Mouse (Mus musculus) fat pad, adult 2 months (tissue): ENCODE data around the gene Mink1.
"Not testable (repeated sequence)": the region's sequence is repeated elsewhere in the genome, so short reads cannot be mapped to it uniquely, and the experiment has no call there.

Experiments
- DNase-seq: peaks from one replicate; pipeline ENCODE4 v3.0.0-alpha.2; 2011; ENCODE audit warnings: low read depth, low spot score; ENCODE audit errors: extremely low read depth

The Mink1 gene

DNA sequence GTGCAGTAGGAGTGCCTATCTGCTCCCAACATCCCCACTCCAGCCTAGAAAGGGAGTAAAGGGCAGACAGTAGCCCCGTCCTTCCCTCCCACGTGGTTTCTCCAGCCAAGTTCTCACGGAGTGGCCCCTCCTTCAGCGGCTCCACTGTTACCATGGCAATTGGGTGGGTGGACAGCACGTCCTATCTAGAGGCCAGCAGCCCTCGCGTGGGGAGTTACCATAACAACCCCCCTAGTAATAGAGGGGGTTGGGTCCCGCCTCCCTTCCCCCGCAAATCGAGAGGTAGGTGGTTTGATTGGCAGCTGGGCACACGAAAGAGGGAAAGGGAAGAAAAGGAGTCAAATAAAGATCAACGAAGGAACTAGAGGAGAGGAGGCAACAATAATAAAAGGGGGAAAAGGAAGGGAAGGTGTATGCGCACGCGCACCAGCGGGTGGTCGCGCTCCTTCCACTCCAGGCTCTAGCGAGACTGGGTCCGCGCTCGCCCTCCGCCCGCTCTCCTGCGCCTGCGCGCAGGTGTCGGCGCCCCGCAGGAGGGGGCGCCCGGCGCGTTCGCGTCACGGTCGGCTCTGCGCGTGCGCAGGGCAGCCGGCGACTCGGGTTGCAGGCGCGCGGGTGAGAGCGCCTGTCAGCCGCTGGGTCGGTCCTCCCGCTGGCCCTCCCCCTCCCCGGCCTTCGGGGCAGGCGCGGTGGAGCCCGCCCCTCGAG is at the start of gene Mink1:
Mink1 (plus strand) TSS at position 595 of the 708 bp plus-strand sequence.
- DNase-seq, result no peak

GRCm38 (mm10) chr11:70513520-70513919 is 49.2 kb upstream of the Mink1 start:
- DNase-seq, result no peak

DNA sequence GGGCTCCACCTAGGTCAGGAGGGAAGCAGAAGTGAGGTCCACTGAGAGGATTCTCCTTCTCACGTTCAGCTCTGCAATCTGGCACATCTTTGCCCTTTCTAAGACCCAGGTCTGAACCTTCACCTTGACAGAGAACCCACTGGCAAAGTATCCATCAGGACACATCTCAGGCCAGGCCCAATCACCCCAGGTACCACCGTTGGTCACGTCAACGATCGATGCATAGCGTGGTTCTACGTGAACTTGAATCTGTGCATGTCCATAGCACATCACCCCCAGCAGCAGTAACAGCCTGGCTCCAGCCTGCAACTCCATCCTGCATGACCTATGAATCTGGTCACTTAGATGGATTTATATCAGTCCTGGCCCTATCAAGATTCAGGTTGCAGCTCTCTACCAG is 48.4 kb upstream of the Mink1 start, which contains the start of gene Vmo1:
Vmo1 (minus strand) TSS at position 329 of the 400 bp plus-strand sequence.
- no peak for DNase-seq

DNA sequence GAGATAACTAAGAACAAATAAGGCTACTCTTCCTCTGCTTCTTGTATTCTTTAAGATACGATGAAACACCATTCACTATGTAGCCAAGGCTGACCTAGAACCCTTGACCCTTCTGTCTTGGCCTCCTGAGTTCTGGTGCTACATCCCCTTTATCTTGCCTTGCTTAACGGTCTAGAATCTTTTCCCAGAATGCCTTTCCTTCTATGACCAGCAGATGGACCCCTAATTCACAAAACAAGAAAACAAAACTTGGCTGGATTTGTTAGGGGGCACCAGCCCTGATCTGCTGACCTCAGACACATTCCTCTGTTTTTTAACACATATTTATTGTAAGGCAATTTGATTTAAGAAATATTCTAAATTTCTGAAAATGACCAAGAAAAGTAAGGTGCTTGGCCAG is 46.3 kb upstream of the Mink1 start:
- no peak for DNase-seq

GRCm38 (mm10) chr11:70518436-70518835 is 44.2 kb upstream of the Mink1 start:
- no peak for DNase-seq

DNA sequence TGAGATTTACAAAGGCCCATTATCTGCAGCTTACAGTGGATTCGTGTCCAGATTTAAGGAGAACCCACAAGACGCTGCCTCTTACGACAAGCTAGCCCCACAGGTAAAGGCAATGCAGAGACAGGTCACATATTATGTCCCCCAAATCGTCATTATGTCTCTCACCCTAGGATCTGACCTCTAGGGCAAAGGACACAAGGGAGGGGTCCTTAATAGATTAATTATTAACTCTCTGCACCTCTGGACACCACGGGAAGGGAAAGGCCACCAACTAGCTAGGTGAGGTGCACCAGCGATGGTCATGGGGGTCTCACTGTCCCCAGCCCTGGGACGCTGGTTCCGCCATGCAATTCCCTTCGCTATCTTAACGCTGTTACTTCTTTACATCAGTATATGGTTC is 43.8 kb upstream of the Mink1 start, which contains the start of gene Gltpd2:
Gltpd2 (plus strand) TSS at position 274 of the 400 bp plus-strand sequence.
- no peak for DNase-seq

GRCm38 (mm10) chr11:70520178-70520769 is 42.4 kb upstream of the Mink1 start:
- no peak for DNase-seq

- DNase-seq, result not testable (repeated sequence)
Measured at GRCm38 (mm10) chr11:70523306-70523989, 39.2 kb upstream of the Mink1 start.

- no peak for DNase-seq
Measured at GRCm38 (mm10) chr11:70524782-70525181, 37.9 kb upstream of the Mink1 start.

GRCm38 (mm10) chr11:70525184-70525678 is 37.5 kb upstream of the Mink1 start, which contains the start of gene Psmb6:
TSS of gene Psmb6 (plus strand) at chr11:70525367.
- peak; percentile 93 for DNase-seq

GRCm38 (mm10) chr11:70525726-70526125 is 37.0 kb upstream of the Mink1 start:
- DNase-seq, result no peak

GRCm38 (mm10) chr11:70526211-70526610 is 36.5 kb upstream of the Mink1 start:
- no peak for DNase-seq

GRCm38 (mm10) chr11:70528610-70529009 is 34.1 kb upstream of the Mink1 start:
- no peak for DNase-seq

DNA sequence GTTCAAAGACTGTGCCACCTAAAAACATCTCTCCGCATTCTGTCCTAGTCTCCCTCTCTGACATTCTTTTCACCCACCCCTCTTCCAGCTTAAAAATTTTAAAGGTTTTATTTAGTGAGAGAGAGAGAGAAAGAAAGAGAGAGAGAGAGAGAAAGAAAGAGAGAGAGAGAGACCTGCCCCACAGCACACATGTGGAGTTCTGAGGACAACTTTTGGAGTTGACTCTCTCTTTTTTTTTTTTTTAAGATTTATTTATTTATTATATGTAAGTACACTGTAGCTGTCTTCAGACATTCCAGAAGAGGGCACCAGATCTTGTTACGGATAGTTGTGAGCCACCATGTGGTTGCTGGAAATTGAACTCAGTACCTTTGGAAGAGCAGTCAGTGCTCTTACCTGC is 31.6 kb upstream of the Mink1 start:
- not testable (repeated sequence) for DNase-seq

DNA sequence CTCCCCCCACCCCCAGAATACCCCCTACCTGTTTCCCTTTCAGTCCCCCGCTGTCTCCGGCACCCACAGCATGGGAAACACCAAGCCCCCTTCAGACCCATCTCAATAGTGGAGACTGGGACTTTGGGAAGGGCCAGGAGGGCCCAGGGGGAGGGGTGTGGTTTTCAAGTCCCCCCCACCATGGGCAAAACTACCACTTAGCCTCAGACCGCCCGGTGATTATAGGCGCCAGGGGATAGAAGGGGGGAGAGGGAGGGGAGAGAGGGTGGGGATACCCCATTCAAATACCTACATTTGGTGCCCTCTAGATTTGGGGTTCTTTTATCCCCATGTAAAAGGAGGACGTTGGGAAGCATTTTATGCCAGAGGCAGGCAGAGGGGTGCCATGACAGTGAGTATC is 29.8 kb upstream of the Mink1 start, which contains the start of gene Gm40193:
Gm40193 (minus strand) TSS at position 101 of the 400 bp plus-strand sequence.
- DNase-seq, result no peak

GRCm38 (mm10) chr11:70539423-70539822 is 23.3 kb upstream of the Mink1 start:
- no peak for DNase-seq

GRCm38 (mm10) chr11:70539877-70540587 is 22.6 kb upstream of the Mink1 start, which contains the start of gene Pld2:
TSS of gene Pld2 (plus strand) at chr11:70540064.
- DNase-seq, result no peak

- no peak for DNase-seq
Measured at GRCm38 (mm10) chr11:70540928-70541327, 21.8 kb upstream of the Mink1 start.

DNA sequence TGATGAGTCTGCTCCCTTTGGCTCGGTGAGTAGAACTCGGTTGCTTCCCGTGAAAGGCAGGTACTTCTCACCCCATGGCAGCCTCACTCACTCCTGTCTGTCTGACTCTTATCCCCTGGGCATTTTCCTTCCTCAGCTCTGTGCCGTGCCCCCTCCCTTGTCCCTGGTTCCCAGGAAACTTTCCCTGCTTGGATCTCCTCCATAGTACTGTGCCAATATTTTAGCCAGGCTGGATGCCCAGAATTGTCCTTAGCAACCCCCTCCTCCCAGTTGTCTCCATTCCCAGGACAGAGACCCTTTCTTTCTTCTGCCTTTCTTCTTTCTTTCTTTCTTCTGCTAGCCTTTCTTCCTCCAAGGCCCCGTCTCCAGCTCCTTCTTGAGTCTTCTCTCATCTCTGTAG is 21.3 kb upstream of the Mink1 start:
- DNase-seq, result no peak

- no peak for DNase-seq
Measured at GRCm38 (mm10) chr11:70544496-70544895, 18.2 kb upstream of the Mink1 start.

- no peak for DNase-seq
Measured at GRCm38 (mm10) chr11:70551526-70551925, 11.2 kb upstream of the Mink1 start.
